Mouse (Mus musculus): ENCODE measurements around the gene Apc2. TPM values are rescaled to one million over a fixed set of nuclear protein-coding genes. Genes with fewer than 3 reads are reported as not detected.

Gene Apc2
- total RNA-seq (2023): not detected

GRCm38 (mm10) chr10:80295618-80296425, at the start of gene Apc2:
Gene Apc2 (plus strand): TSS chr10:80295977.

GRCm38 (mm10) chr10:80248971-80249640, 46.7 kb upstream of the Apc2 start, which contains the start of gene Ndufs7:
Gene Ndufs7 (plus strand): TSS chr10:80249121.

GRCm38 (mm10) chr10:80260642-80261584, 34.9 kb upstream of the Apc2 start, which contains the start of the genes Gamt and Dazap1:
Gene Gamt (minus strand): TSS chr10:80261012.
Gene Dazap1 (plus strand): TSS chr10:80261486.

GRCm38 (mm10) chr10:80292251-80293146, 3.3 kb upstream of the Apc2 start, which contains the start of gene Rps15:
Gene Rps15 (plus strand): TSS chr10:80292453.

GRCm38 (mm10) chr10:80320340-80320760, 24.6 kb downstream of the Apc2 start, which contains the start of gene 2310011J03Rik:
Gene 2310011J03Rik (minus strand): TSS chr10:80320537.

GRCm38 (mm10) chr10:80329273-80330081, 33.7 kb downstream of the Apc2 start, which contains the start of the genes Pcsk4 and Reep6:
Gene Pcsk4 (minus strand): TSS chr10:80329498.
Gene Reep6 (plus strand): TSS chr10:80329953.

GRCm38 (mm10) chr10:80348244-80348781, 52.5 kb downstream of the Apc2 start, which contains the start of gene Adamtsl5:
Gene Adamtsl5 (minus strand): TSS chr10:80348412.

GRCm38 (mm10) chr10:80356001-80356682, 60.4 kb downstream of the Apc2 start, which contains the start of gene Plk5:
Gene Plk5 (plus strand): TSS chr10:80356459.

Other genes with a start within 250 kb of the Apc2 start
- 154 TPM for gene Gpx4, start 248.8 kb upstream of the Apc2 start, total RNA-seq (2023)
- 103 TPM for gene Sbno2, start 190.4 kb upstream of the Apc2 start, total RNA-seq (2023)
- gene Stk11, start 180.2 kb upstream of the Apc2 start, total RNA-seq (2023): 140 TPM
- 168 TPM for gene Atp5d, start 157.3 kb upstream of the Apc2 start, total RNA-seq (2023)
- 38.2 TPM for gene Cbarp, start 155.1 kb upstream of the Apc2 start, total RNA-seq (2023)
- 101 TPM for gene Midn, start 147.7 kb upstream of the Apc2 start, total RNA-seq (2023)
- 178 TPM for gene Cirbp, start 130.0 kb upstream of the Apc2 start, total RNA-seq (2023)
- gene 1600002K03Rik, start 123.0 kb upstream of the Apc2 start, total RNA-seq (2023): 11.6 TPM
- gene Efna2, start 116.5 kb upstream of the Apc2 start, total RNA-seq (2023): 0.35 TPM
- gene Mum1, start 69.5 kb upstream of the Apc2 start, total RNA-seq (2023): 75.4 TPM
- 95.8 TPM for gene Ndufs7, start 46.9 kb upstream of the Apc2 start, total RNA-seq (2023)
- not detected for gene Gamt, start 35.0 kb upstream of the Apc2 start, total RNA-seq (2023)
- 170 TPM for gene Dazap1, start 34.5 kb upstream of the Apc2 start, total RNA-seq (2023)
- gene Rps15, start 3.5 kb upstream of the Apc2 start, total RNA-seq (2023): 3,730 TPM
- gene 2310011J03Rik, start 24.6 kb downstream of the Apc2 start, total RNA-seq (2023): 26.2 TPM
- gene Pcsk4, start 33.5 kb downstream of the Apc2 start, total RNA-seq (2023): 1.5 TPM
- not detected for gene Reep6, start 34.0 kb downstream of the Apc2 start, total RNA-seq (2023)
- not detected for gene Adamtsl5, start 52.4 kb downstream of the Apc2 start, total RNA-seq (2023)
- not detected for gene Plk5, start 60.5 kb downstream of the Apc2 start, total RNA-seq (2023)
- gene Mex3d, start 91.7 kb downstream of the Apc2 start, total RNA-seq (2023): 10.8 TPM
- gene Mbd3, start 103.6 kb downstream of the Apc2 start, total RNA-seq (2023): 108 TPM
- gene Uqcr11, start 110.9 kb downstream of the Apc2 start, total RNA-seq (2023): 54.4 TPM
- gene Tcf3, start 137.7 kb downstream of the Apc2 start, total RNA-seq (2023): 94.2 TPM
- not detected for gene Onecut3, start 198.9 kb downstream of the Apc2 start, total RNA-seq (2023)
- gene Atp8b3, start 243.1 kb downstream of the Apc2 start, total RNA-seq (2023): not detected

Data from CD4-positive naive resting alpha-beta T cell, adult 57 days (primary cell).